Mouse (Mus musculus): Measurements from ENCODE around the gene Fam241b.

Fam241b gene

DNA sequence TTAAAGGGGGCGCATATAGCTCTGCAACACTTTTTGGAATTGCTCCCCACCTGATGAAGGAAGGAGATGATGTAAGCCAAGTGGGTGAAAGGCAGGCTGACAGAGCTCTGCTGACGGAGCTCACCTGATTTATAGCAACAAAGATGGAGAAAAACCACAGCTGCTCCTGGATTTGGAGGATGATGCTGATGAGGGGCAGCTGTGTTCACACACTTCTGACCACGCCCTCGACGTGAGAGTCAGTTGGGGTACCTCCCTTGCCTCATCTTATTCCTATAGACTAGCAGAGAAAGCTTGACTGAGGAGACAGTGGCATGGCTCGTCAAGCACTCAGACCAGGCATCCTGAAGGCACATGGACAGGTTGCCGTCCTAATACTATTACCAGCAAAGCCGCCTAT lies at the start of gene Fam241b:
Fam241b (minus strand) TSS at position 101 of the 400 bp plus-strand sequence.
- DNase-seq (ENCODE audit: low spot score): no peak

DNA sequence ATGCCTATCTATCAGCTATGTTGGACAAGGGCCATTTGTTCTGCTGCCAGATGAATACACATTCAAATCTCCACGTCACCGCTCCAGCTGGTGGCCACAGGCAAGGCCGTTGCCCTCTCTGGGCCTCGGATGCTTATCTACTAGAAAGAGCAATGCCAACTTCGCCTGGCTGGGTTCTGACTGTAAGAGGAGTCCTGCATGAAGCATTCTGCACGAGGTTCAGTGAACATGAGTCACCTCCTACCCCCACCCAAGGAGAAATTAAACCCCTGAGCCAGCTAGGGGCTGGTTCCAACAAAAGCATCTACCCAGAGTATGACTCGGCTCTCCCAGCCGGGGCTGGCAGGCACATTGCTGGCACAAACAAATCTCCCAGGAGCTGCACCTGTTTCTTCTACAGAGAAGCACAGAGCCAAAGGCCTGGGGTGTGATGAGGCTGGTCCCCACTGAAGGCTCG lies 49.0 kb upstream of the Fam241b start:
- no peak for DNase-seq (ENCODE audit: low spot score)

DNA sequence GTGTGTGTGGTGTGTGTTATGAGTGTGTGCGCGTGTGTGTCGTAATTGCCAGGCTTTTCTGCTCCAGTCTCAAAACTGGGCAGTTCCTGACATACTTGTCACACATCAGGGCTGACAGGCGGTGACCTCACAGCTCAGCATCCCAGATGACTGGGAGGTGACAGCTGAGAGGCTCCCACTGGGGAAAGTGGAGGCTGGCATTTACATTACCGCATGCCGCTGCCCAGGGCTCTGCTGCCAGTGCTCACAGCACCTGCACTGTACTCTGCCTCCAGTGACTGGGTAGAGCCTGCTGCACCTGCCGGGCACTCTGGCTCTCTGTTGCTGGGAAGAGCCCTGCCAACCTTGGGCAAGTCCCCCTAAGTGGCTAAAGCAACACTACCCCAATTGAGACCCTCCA lies 47.1 kb upstream of the Fam241b start:
- DNase-seq (ENCODE audit: low spot score): no peak

DNA sequence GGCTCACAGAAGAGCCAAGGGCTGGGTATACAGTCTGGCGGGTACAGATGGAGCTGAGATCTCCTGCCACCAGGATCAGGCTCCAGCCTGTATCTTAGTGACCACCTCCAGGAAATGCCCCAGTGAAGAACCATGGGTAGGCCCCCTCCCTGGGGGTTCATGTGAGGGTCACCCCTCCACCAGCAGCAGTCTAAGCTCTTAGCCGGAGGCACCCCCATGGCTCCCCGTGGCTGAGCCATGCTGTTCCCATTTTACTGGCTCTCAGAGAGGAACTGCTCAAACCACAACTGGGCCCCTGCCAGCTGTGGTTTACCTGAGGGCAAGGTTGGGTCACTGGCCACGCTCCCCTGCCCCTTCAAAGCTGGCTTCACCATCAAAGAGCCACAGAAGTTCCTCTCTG lies 46.2 kb upstream of the Fam241b start:
- DNase-seq (ENCODE audit: low spot score): no peak

DNA sequence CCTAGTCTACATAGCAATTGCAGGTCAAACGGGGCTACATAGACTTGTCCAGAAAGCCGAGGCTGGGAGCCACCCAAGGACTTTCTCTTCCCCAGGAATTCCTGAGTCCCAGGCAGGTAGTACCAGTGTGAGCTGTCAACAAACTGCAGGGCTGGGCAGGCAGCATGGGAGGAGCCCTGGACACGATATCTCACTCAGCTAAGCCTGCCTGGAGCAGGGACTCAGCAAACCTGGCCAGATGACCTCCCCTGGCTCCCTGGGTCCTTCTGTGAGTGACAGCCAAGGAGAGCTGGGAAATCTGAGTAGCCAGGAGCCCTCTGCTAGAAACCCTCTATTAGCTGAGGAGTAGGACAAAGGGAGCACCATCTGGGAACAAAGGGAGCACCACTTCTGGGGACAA lies 45.6 kb upstream of the Fam241b start:
- no peak for DNase-seq (ENCODE audit: low spot score)

DNA sequence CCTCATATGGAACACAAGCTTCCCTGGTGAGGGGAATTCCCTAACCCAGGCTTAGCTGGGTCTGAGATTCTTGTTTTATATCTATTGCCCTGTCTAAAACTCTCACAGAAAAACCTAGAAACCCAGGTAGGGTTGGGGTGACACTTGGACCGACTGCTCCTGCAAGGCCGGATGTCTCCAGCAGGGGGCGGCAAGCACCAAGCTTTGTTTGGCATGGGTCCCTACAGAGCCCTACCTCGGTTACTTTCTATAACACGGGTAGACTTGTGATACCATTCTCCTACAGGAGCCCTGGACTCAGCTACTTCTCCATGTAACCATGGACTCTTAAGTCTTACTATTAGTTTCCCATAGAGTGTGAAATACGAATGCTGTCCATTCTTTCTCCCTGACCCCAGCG lies 43.2 kb upstream of the Fam241b start:
- DNase-seq (ENCODE audit: low spot score): peak; percentile 83

DNA sequence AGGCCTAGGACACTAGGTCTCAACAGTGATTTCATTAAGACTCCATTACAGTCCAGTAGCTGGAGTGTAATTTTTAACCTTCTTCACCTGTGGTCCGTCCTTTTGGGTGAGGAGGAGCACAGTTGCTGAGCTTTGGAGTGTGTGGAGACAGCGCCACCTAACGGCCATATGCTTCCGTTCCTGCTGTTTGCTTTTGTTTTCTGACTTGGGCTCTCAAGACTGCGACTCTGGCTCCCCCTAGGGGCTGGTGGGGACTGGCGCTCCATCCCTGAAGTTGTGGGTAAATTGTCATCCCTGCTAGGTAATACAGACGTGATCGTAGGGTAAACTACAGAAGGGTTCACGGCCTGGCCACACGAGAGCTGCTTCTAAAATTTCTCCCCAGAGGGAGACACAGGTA lies 39.3 kb upstream of the Fam241b start:
- peak; percentile 99 for DNase-seq (ENCODE audit: low spot score)

DNA sequence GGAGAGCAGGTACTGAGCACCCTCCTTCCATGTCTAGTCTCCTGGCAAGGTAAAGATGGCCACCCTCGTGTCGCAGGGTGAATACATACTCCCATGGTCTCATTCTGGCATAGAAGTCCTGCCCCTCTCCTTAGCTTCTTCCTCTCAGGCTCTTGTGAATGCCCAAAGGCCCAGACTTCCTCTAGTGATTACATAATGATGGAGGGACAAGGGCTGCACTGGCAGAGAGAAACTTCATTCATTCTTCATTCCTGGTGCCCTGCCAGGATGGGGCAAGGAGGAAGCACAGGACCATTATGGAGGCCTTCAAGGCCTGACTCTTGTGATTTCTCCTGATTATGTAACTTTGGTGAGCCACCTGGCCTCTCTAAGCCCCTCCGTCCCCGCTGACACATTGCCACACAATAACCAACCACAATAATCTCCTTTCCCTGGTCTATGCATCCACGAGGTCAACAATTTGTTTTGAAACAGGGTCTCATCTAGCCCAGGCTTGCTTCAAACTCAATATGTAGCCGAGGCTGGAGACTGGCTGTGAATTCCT lies 38.8 kb upstream of the Fam241b start:
- no peak for DNase-seq (ENCODE audit: low spot score)

DNA sequence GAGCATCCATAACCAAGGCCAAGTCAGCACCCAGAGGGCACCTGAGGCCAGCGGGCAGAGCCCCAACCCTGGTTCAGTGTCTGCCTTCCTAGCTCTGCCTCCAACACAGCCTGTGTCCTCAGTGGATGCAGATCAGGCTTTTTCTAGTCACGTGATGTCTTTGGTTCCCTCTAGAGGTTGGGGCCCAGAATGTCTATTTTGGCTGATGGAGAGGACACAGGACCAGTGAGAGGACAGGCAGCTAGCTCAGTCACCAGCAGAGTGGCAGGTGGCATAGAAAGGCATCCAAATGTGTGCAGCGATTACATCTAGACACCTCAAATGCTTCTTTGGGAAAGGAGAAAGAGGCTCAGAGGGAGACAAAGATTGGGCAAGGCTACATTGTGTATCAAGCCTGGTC lies 38.0 kb upstream of the Fam241b start:
- DNase-seq (ENCODE audit: low spot score): no peak

DNA sequence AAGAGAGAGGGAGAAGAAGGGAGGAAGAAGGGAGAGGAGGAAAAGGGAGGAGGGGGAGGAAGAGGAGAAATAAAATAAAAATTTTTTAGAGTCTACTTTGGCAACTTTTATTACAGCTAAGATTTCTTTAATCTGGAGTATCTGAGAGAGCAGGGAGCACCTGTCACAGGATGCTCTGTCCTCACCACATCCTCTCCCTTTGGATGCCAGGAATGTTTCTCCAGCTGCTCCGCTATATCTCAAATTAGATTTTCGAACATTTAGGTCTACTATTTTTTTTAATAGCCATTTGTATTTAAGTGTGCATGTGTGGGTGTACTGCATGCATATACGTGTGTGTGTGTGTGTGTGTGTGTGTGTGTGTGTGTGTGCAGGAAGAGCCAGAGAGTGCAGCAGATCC lies 36.2 kb upstream of the Fam241b start:
- DNase-seq (ENCODE audit: low spot score): no peak

DNA sequence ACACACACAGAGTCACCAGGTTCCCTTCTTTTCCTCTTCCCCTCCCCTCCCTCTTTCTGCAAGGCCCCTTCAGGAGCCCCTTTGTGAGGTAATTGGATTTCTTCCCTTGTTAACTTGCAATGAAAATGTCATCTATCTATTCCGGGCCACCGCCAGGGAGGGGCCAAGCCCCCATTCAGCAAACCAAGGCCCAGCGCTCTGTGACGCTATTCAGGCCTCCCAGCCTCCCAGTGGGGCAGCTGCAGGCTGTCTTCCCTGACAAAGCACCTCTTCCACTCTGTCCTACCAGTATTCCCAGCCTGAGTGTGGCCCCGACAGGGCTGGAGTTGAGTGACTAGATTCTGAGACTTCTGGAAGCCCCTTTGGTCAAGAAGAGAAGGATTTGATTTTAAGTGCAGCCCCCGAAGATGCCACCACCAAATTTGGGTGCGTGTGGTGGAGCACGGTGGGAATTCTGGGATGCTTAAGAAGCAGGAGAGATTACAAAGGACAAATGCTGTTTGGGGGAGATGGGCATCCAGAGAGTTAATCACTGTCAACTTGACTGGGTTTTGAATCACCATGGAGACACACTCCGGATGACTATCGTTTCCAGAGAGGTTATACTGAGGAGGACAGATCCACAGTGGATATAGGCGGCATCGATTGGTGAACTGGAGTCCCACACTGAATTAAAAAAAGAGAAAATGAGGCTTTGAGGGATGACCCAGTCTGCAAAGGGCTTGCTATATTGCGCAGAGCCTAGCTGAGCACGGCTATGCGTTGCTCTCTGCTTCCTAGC lies 31.0 kb upstream of the Fam241b start:
- peak; percentile 77 for DNase-seq (ENCODE audit: low spot score)

DNA sequence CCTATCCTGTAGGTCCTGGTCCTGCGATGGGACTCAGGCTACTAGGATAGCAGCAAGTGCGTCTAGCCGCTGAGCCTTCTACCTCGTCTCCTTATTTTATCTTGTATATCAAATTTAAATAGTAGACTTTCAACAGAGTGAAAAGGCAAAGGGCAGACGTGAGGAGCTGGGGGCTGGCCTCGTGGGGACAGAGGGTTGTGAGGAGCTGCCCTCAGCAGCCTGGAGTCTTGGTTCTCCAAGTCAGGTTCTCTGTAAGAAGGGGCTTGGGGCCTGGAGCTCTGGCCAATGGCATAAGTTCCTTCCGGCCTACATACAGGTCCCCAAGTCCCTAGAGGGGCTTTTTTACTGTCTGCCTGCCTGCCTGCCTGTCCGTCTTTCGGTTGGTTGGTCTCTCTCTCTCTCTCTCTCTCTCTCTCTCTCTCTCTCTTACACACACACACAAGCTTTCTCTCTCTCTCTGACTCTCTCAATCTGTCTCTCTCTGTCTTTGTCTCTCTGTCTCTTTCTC lies 30.3 kb upstream of the Fam241b start:
- peak; percentile 34 for DNase-seq (ENCODE audit: low spot score)

DNA sequence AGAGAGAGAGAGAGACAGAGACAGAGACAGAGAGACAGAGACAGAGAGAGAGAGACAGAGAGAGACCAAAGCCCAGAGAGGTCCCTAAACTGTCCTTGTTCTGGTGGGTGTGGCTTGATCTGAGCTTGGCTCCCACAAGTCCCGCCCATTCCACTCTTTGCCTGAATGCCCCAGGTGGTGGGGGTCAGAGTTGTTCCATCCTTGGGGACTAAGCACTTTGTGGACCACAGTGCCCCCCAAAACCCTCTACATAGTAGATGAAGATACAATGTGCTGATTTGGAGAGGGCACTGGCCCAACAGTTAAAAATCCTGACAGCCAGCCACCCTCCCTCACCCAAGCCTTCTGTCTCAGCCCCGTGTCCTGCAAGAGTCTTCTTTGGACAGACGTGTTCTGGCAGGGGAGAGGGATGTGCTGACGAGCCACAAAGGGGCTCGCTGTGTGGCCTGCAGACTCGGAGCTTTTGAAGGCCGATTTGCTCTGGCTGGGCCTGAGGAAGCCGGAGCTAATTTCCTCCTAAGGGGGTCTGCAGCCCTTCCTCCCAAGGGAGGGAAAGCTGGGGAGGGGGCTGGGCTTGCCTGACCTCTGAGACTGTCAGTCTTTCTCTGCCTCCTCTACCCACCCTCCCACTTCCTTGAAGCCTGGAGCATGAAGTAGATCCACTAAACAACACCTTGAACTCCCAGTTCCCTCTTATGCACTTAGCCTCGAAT lies 29.3 kb upstream of the Fam241b start:
- DNase-seq (ENCODE audit: low spot score): peak; percentile 72

DNA sequence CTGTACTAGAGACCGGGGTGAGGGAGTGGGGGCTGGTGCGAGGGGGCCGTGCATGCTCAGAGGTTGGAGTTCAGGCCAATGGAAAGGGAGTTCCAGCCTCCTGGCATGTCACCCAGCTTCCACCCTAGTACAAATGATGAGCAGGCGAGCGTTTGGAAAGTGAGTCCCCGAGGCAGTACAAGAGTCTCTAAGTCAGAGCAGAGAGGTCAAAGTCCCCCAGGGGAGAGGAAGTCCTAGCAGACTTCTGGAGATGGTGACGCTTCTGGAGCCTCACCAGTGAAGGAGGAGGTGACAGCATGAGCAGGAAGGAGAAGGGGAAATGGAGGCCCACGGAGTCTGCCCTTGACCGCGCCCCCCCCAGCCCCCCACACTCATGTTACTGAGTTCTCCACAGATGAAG lies 18.7 kb upstream of the Fam241b start:
- no peak for DNase-seq (ENCODE audit: low spot score)

DNA sequence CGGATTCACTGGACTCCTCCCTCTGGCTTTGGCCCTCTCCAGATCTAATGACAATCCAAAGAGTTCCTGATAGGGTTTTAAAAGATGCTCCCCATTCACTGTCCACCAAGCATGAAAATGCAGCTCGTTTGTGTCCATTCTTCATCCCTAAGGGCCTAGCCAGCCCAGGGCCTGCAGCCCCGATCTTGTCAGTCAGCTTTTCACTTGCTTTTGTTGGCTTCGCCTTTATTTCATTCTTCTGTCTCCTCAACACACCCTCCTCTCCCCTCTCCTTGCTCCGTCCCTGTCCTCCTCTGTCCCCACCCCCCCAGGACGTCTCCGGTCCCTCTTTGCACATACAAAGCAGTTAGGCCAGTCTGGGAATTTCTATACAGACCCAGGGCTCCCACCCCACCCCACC lies 6.2 kb upstream of the Fam241b start:
- peak; percentile 53 for DNase-seq (ENCODE audit: low spot score)

DNA sequence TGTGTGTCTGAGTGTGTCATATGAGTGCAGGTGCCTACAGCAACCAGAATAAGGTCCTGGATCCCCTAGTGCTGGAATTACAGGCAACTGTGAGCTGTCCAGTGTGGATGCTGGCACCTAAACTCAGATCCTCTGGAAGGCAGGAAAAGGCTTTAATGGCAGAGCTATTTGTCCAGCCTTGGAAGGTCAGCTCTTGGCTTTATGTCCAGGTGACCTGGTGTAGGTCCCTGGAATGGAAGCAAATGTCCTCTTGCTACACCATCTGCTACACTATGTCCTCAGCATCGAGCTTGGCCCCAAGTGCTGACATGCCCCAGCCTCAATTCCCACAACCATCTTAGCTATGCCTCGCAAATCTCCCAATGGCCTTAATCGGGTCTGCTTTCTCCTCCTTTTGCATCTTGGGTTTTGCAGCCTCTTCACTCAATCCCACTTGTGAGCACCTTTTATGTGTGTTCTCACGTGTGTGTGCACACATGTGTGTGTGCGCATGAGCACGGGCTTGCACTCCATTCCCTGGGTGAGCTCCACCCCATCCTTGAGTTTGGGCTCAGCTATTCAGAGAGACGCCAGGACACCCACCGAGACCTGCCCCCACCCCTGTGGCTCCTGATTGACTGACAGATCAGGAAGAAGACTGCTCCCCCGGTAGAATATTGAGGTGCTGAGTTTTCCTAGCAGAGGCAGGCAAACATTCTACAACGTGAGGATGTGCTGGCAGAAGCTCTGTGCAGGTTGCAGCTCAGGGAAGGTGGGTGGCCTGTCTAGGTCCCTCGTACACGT lies 3.9 kb upstream of the Fam241b start:
- DNase-seq (ENCODE audit: low spot score): no peak

DNA sequence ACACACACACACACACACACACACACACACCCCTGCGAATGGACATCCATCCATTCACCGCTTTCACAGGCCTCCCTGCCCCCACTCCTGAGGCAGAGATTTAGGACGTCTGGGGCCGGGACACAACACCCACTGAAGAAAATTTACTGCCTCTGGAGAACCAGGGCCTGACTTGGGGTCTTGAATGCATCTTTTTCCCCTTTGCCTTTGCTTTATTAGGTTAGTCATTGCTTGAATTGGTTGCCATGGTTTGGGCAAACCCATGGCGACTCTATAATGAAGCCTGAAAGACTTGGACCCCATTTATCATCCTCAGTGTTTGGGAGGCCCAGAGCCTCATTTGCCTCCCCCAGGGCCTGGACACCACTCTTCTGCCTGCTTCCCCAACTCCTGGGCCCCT lies 2.2 kb upstream of the Fam241b start:
- DNase-seq (ENCODE audit: low spot score): peak; percentile 67

DNA sequence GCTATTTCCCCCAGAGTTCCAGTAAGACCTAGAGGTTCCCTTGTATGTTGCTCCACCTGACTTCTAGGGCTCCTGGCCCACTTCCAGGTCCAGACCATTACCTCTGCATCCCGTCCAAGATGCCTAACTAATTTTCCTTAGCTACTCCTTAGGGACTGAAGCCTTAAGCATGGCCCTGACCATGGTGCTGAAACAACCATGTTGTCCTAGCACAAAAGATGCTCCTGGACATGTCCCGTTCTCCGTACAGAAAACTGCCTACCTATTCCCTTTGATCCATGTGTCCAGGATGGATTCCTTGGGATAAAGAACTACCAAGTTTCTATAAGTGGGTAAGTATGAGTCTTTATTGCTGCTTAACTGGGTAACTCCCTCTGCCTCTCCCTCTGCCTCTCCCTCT lies 5.7 kb downstream of the Fam241b start:
- DNase-seq (ENCODE audit: low spot score): peak; percentile 76

DNA sequence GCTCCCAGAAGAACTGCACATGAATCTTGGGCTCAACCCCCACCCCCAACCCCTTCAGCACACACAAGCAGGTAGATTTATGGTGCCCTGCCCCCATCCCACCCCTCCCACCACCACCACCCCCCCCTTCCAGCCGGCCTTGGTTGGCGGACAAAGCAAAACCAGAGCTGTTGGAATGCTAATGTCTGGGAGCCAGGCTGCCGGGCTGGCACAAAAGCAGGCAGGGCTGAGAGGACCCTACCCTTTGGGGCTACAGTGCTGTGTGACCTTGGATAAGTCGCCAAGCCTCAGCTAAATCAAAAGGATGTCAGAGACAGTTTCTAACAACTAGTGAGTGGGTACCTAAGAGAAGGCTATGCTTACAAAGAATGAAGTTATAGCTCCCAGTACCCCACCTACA lies 6.6 kb downstream of the Fam241b start:
- no peak for DNase-seq (ENCODE audit: low spot score)

DNA sequence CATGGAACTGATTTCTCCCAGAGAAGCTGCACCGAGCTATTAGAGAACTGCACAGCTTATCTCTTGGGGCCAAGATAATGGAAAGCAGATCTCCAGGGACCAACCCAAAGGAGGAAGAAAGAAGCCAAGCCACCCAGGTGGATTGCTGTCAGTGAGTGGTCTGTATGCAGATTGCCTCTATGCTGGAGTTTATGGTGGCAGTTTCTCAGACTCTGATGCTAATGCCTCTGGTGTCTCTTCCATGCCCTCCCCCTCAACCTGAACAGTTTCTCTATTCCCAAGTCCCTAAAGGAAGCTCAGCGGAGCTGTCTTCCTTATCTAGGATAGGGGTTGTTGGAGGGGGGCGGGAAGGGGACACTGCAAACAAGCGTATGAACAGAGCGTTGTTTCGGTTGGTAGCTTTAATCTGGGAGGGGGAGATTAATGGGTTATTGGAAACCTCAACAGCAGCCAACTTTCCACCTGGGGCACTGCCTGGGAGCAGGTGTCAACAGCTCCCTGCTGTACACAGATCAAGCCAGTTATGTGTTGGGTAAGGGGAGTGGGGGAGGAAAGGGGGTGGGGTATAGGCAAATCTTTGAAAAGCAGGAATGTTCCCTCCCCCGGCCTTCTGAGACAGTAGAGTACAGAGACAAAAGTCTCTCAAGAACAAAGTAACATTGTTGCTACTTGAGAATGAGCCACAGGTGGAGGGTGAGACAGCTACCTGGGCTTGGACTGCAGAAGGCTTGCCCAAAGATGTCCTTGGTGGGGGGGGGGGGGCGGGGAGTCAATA lies 7.8 kb downstream of the Fam241b start:
- DNase-seq (ENCODE audit: low spot score): no peak

DNA sequence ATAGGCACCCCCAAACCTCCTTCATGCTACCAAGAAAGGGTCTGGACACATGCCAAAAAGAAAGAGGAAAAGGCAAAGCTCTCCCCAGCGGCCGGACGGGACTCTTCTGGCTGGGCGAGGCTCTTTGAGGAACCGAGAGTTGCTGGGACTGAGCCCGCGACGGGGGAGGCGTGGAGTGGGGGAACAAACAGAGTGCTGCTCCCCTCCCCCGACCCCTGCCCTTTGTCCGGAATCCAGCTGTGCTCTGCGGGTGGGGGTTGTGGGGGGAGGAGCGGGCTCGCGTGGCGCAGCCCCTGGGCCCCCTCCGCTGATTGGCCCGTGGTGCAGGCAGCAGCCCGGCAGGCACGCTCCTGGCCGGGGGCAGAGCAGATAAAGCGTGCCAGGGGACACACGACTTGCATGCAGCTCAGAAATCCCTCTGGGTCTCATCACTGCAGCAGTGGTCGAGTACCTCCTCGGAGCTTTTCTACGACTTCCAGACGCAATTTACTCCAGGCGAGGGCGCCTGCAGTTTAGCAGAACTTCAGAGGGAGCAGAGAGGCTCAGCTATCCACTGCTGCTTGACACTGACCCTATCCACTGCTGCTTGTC lies 10.9 kb downstream of the Fam241b start, which contains the start of gene Neurog3:
Neurog3 (plus strand) TSS at position 400 of the 591 bp plus-strand sequence.
- DNase-seq (ENCODE audit: low spot score): peak; percentile 54

Data from embryo, embryonic 10.5 days (tissue).